Mouse (Mus musculus) heart, postnatal 14 days (tissue): ENCODE data around the gene Scamp3. TPM values are rescaled to one million over a fixed set of nuclear protein-coding genes. Genes with fewer than 3 reads are reported as not detected.
"Not testable (repeated sequence)": the region's sequence is repeated elsewhere in the genome, so short reads cannot be mapped to it uniquely, and the experiment has no call there.

Experiments used
- DNase-seq, 2 experiments: peaks; one replicate each; pipeline ENCODE4 v3.0.0; 2021 to 2022
- intact Hi-C: fragments of 180-260 bp; cut with DNase I; formaldehyde crosslinking; loops from one replicate; pipeline ENCODE4 v1.15.1; 2025
- total RNA-seq, 2 experiments: library from RNA; stranded (reverse); gene quantifications; 2 replicates each; pipeline ENCODE4 v1.2.3; 2021

Scamp3 gene
- total RNA-seq, 2 experiments from 2014 or later, result 47.2 to 48.7 TPM

DNA sequence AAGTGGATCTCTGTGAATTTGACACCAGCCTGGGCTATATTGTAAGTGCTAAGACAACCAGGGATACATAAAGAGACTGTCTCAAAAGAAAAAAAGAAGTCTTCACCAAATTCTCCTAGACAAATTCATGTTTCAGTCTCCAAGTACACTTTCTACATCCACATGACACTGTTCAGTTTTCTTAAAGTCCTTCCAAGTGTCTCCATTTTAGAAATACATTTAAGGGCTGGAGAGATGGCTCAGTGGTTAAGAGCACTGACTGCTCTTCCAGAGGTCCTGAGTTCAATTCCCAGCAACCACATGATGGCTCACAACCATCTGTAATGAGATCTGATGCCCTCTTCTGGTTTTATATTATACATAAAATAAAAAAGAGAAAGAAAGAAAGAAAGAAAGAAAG lies 16.1 kb upstream of the Scamp3 start:
- DNase-seq, intact Hi-C loops: not testable (repeated sequence)

- DNase-seq, result no peak
- intact Hi-C loops, result no loop called here
Measured at GRCm38 (mm10) chr3:89161786-89162185, 15.5 kb upstream of the Scamp3 start.

DNA sequence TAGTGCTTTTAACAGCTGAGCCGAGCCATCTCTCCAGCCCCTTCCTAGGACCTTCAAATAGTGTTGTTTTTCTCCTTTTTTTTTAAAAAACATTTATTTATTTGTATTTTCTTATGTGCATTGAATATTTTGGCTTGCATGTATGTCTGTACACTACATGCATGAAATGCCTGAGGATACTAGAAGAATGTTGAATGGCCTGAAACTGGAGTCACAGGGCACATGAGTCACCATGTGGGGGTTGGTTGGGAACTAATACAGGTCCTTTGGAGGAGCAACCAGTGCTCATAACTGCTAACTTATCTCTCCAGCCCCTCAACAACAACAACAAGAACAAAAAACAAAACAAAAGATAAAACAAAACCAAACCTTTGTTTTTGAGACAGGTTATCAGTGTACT lies 14.2 kb upstream of the Scamp3 start:
- intact Hi-C loops, result no loop called here
- DNase-seq, result no peak

DNA sequence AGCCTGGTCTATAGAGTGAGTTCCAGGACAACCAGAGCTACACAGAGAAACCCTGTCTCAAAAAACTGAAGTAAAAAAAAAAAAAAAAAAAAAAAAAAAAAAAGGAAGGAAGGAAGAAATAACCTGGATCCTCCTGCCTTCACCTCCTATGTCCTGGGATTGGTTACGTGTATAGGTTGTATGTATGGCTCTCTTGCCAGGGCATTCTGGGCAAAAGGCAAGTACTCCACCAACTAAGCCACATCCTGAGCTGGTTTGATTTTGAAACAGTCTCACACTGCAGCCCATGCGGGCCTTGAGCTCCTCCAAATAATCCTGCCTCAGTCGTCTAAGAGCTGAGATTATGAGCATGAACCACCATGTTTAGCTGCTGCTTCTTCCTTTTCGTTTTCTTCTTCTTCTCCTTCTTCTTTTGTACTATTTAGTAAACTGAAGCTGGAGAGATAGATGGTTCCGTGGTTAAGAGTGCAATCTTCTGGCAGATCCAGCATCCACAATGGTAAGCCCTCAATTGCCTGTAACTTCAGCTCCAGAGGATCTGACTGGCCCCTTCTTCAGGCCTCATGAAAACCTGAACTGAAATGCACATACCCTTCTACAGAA lies 13.5 kb upstream of the Scamp3 start:
- intact Hi-C loops, result loop anchor here (2.0 kb wide), 1 partner anchor 51 kb away; the partner anchor contains the start of gene Thbs3
- DNase-seq, result no peak

DNA sequence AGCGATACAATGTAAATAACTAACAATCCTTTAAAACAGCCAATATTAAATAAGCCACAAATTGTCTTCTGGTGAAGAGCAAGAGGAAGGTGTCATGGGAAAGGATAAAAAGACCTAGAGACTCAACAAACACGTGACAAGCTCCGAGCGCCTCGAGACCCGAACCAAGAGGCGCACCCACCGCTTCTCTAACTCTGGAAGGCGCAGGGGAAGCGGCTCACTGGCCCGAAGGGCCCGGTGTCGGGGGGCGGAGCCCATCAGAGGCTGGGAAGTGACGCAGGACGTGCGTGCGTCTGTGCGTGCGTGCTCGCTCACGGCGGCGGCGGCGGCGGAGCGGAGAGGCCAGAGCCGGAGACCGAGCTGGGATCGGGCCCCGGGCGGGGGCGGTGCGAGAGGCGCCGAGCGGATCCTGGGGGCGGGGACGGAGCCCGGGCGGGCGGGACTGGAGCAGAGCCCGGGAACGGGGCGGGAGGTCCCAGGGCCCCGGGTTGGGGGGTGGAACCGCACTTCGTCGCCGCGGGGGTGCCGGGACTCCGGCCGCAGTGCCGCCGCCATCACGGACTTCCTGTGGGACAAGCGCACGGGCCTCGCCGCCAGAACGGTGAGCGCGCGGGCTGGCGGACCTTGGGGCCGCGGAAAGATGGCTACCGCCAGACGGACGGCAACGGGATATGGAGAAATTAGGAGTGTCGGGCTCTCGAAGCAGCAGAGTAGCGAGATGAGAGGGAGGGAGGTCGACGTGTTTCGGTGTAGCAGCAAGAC lies 12.6 kb upstream of the Scamp3 start, which contains the start of gene Clk2:
Gene Clk2, plus strand, starts transcription at position 290 of the 762 bp plus-strand sequence.
- peak; percentile 95 to 97 for DNase-seq
- intact Hi-C loops, result loop anchor here (2.0 to 5.0 kb wide), 2 partner anchors 50 to 62 kb away; partner anchors contain the start of genes Fdps, Gm43738 and Thbs3

DNA sequence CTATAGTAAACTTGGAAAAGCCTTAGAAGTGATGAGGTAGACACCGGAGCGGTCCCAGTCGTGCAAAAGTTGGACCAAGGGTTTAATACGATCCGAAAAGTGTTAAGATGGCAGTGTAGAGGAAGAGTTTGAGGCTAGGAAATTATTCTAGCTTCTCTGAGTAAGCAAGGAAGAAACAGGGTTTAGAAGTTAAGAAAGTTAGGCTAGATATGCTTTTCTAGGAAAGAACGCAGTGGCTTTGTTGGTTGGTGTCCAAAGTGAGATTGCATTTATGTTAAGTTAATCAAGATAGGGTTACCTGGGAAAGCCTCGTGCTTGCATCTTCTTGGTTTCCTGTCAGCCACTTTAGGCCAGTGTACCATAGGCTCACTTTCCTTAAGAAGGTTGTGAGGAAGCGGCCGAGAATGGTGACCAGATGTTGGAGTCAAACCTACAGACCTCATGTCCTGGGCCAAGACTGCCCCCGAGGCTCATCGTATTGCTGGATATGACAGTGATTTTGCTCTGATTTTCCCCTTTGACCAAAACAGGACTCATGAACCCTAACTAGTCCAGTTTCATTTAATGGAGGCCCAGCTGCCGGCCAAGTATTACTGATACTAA lies 11.9 kb upstream of the Scamp3 start:
- intact Hi-C loops, result loop anchor here (2.0 to 5.0 kb wide), 2 partner anchors 49 to 63 kb away; partner anchors contain the start of genes Fdps, Gm43738 and Thbs3
- DNase-seq, result no peak

DNA sequence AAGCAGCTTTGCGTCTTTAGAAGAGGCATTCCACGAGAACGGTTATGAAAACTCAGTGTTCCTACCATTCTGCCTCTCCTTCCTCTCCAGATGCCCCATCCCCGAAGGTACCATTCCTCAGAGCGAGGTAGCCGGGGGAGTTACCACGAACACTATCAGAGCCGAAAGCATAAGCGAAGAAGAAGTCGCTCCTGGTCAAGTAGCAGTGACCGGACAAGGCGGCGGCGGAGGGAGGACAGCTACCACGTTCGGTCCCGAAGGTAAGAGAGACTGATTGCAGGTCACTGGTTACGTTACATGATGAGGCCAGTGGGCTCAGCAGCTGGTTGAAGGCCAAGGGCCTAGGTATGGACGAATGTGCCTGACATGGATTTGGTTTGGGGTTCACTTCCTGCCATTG lies 10.3 kb upstream of the Scamp3 start:
- intact Hi-C loops, result loop anchor here (5.0 kb wide), 1 partner anchor 65 kb away; the partner anchor contains the start of genes Fdps and Gm43738
- DNase-seq, result no peak

- intact Hi-C loops, result no loop called here
- no peak for DNase-seq
Measured at GRCm38 (mm10) chr3:89174844-89175243, 2.4 kb upstream of the Scamp3 start.

GRCm38 (mm10) chr3:89175544-89175943 lies 1.7 kb upstream of the Scamp3 start:
- intact Hi-C loops, result no loop called here
- no peak for DNase-seq

DNA sequence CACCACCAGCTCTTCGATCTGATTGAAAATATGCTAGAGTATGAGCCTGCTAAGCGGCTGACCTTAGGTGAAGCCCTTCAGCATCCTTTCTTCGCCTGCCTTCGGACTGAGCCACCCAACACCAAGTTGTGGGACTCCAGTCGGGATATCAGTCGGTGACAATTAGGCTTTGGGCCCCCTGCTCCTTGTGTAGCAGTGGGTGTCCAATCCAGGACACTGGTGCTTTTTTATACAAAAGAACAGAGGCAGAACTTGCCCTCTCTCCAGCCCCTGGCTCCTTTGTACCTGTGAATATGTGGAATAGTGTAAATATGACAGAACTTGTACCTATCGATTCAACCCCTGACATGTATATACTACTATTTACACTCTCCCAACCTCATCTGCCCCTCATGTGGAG lies 852 bp upstream of the Scamp3 start:
- intact Hi-C loops, result no loop called here
- no peak for DNase-seq

- intact Hi-C loops, result no loop called here
- DNase-seq, result no peak
Measured at GRCm38 (mm10) chr3:89178107-89178385, 773 bp downstream of the Scamp3 start.

DNA sequence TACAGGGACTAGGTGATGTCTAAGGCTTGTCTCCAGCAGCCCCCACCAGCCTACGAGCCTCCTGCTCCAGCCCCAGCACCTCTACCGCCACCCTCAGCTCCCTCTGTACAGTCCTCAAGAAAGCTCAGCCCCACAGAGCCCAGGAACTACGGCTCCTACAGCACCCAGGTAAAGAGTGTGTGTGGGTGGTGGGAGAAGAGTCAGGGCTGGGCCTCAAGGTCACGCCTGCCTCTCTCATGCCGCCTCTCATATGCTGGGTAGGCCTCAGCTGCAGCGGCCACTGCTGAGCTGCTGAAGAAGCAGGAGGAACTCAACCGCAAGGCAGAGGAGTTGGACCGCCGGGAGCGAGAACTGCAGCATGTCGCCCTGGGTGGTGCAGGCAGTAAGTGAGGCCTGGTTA lies 1.8 kb downstream of the Scamp3 start:
- DNase-seq, result no peak
- intact Hi-C loops, result no loop called here

GRCm38 (mm10) chr3:89181749-89182500 lies 4.7 kb downstream of the Scamp3 start:
- no peak for DNase-seq
- intact Hi-C loops, result no loop called here

DNA sequence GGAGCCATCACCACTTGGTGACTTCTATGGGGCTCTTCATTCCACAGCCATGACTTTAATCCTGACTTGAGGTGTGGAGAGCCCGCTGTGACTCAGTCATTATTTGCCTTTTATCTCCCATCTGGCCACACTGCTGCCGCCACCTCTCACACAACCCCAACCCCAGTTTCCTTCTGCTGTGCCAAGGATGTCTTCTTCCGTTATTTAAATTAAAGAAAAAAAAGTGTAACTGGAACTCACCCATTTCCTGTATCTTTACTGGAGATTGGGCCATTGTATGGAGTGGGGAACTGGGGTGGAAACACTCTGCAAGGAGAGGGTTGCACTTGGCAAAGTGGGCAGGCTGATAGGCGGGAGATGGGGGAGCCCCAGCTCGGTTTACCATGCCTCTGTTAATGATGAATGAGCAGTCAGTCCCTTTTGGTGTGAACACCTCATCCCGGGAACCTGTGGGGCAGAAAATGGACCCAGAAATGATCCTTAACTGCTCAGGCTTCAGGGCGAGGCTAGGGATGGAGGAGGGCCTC lies 5.3 kb downstream of the Scamp3 start:
- intact Hi-C loops, result no loop called here
- no peak for DNase-seq

DNA sequence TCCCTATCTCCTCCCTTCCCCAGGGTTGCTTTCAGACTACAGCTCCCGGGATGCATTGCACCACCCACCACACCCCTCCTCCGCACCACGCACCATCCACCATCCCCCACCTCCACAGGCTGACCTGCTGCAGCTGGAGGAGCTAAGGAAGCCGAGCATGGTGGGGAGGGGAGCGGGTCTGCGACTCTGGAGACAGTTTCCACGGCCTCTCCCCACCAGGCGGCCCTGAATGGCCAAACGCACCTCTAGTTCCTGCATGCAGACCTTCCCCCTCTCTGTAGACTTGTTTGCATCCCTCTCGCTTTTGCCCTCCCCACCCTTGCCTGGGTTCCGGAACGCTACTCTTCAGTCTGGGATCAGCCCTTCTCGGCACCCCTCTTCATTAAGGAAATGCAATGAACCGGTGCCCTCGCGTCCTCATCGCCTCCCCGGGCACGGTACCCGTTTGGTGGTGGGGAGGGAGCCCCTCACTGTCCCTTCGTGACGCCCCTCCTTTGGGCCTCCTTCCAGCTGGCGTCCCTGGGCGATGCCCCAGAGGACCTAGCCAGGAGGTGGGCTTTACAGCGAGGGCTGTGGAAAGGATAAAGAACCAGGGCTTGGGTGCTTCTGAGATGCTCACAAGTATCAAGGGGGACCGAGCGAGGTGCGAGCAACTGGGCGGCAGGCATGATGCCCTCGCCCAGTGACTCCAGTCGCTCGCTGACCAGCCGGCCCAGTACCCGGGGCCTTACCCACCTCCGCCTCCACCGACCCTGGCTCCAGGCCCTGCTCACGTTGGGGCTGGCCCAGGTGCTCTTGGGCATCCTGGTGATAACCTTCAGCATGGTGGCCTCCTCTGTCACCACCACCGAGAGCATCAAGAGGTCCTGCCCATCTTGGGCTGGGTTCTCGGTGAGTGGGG lies 6.0 kb downstream of the Scamp3 start, which contains the start of gene Fam189b:
Gene Fam189b, plus strand, starts transcription at position 86 of the 901 bp plus-strand sequence.
- peak; percentile 81 to 82 for DNase-seq
- intact Hi-C loops, result no loop called here

DNA sequence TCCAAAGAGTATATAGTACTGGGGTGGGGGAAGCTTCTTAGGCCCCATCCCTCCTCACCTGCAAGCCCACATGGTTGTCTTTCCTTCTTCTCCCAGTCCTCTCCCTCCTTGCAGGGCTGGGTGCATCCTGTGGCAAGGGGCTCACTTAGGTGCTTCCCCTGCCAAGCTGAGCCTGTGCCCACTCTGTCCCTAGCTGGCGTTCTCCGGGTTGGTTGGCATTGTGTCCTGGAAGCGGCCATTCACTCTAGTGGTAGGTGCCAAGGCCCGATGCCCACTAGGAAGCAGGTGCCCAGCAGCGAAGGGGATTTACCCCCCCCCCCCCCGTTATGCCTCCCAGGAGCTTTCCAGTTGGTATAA lies 6.7 kb downstream of the Scamp3 start:
- no peak for DNase-seq
- intact Hi-C loops, result no loop called here

GRCm38 (mm10) chr3:89187197-89187596 lies 9.9 kb downstream of the Scamp3 start:
- intact Hi-C loops, result no loop called here
- DNase-seq, result no peak

GRCm38 (mm10) chr3:89187690-89188477 lies 10.6 kb downstream of the Scamp3 start:
- intact Hi-C loops, result no loop called here
- no peak for DNase-seq

GRCm38 (mm10) chr3:89188478-89188875 lies 11.2 kb downstream of the Scamp3 start:
- DNase-seq, result no peak
- intact Hi-C loops, result no loop called here
